Mouse (Mus musculus): ENCODE results near the gene Scml4. TPM values are rescaled to one million over a fixed set of nuclear protein-coding genes. Genes with fewer than 3 reads are reported as not detected.

Scml4 gene
- polyA plus RNA-seq, 1 experiment from 2014 or later, result 0.76 TPM

DNA sequence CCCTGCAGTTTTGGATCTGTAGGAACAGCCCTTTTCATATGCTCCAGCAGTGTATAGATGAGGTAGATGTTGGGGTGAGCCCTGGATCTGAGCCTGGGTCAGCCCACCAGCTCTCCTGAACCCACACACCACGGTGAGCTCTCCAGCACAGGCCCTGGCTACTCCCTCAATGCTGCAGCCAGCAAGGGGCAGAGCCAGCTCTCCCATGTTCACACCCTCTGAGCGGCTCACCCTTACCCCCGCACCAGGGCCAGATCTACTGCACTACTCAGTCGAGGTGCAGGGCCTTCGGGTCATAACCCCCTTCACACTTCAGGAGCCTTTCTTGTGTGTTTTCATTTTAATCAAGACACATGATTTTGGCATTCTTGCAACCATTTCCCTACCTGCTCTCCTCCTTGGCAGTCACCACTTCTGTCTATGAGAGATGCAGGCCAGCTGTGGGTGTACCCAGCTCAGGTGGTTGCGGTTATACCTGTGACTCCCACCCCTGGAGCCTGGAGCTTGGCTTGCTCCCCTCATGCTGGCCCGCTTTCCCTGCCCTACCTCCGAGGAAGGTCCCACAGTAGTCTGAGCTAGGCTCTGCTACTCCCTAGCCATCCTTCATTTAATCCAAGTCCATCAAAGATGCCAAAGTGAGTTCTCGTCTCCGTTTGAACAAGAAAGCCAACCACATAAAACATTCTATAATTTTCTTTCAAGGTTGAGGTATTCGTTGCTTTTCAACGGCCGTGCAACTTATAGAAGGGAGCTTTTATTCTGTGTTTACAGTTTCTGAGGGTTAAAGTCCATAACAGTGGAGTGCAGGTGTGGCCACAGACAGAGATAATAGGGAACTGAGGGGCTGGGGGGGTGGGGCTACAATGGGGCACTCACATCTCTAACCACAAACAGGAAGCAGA lies 11.7 kb upstream of the Scml4 start:
- H3K4me1 ChIP-seq (ENCODE audit: control insufficient read depth in 2 of 2, insufficient read depth in 2 of 2, low read length in 2 of 2), result no peaks in the 10 kb centered on the region
- no peaks in the 10 kb centered on the region for H3K27me3 ChIP-seq (ENCODE audit: control insufficient read depth, insufficient read depth, low read length)
- 84% methylated on average over 13 of the region's 13 CpGs for WGBS
- no peak overlapping the region for H3K27ac ChIP-seq (replicated peaks in 1 of 2; ENCODE audit: control insufficient read depth in 1 of 2, insufficient read depth in 1 of 2, low read depth in 2 of 2, low read length in 2 of 2)
- no peak for ATAC-seq (ENCODE audit: insufficient number of reproducible peaks, insufficient read depth, low FRiP score, low read depth)
- no peak overlapping the region for H3K4me3 ChIP-seq (ENCODE audit: control insufficient read depth in 1 of 2, insufficient read depth in 1 of 2, low read depth in 1 of 2, low read length in 2 of 2)
- no peaks in the 10 kb centered on the region for H3K36me3 ChIP-seq (ENCODE audit: control insufficient read depth, insufficient read depth, low read length)
- H3K4me2 ChIP-seq (ENCODE audit: low read length), result no peak overlapping the region
- H3K9ac ChIP-seq (ENCODE audit: low read length), result no peak overlapping the region
- H3K9me3 ChIP-seq (ENCODE audit: control insufficient read depth, low read length), result peaks cover 2% of the 10 kb centered on the region; the same call in 1 of the 2 replicates

DNA sequence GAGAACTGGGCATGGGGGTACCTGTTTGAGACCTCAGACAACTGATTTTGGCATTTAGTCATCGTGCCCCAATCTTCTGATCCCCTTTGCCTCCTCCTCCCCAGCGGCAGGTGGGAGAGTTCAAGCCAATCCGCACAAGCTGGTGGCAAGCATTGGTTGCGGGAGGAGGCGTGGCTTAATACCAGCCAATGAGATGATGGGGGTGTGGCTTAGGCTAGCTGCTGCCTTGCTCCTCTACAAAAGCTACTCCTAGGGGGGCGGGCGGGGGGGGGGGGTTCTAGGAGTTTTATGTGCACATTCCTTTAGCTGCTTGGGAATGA lies 11.1 kb upstream of the Scml4 start:
- 87% methylated on average over 7 of the region's 7 CpGs for WGBS
- no peaks in the 10 kb centered on the region for H3K36me3 ChIP-seq (ENCODE audit: control insufficient read depth, insufficient read depth, low read length)
- no peak for ATAC-seq (ENCODE audit: insufficient number of reproducible peaks, insufficient read depth, low FRiP score, low read depth)
- H3K27ac ChIP-seq (replicated peaks in 1 of 2; ENCODE audit: control insufficient read depth in 1 of 2, insufficient read depth in 1 of 2, low read depth in 2 of 2, low read length in 2 of 2), result no peak overlapping the region
- peaks cover 6% of the 10 kb centered on the region; the same call in 1 of the 2 replicates for H3K9me3 ChIP-seq (ENCODE audit: control insufficient read depth, low read length)
- no peaks in the 10 kb centered on the region for H3K27me3 ChIP-seq (ENCODE audit: control insufficient read depth, insufficient read depth, low read length)
- H3K4me1 ChIP-seq (ENCODE audit: control insufficient read depth in 2 of 2, insufficient read depth in 2 of 2, low read length in 2 of 2), result no peaks in the 10 kb centered on the region
- no peak overlapping the region for H3K4me3 ChIP-seq (ENCODE audit: control insufficient read depth in 1 of 2, insufficient read depth in 1 of 2, low read depth in 1 of 2, low read length in 2 of 2)
- H3K4me2 ChIP-seq (ENCODE audit: low read length), result no peak overlapping the region
- no peak overlapping the region for H3K9ac ChIP-seq (ENCODE audit: low read length)

DNA sequence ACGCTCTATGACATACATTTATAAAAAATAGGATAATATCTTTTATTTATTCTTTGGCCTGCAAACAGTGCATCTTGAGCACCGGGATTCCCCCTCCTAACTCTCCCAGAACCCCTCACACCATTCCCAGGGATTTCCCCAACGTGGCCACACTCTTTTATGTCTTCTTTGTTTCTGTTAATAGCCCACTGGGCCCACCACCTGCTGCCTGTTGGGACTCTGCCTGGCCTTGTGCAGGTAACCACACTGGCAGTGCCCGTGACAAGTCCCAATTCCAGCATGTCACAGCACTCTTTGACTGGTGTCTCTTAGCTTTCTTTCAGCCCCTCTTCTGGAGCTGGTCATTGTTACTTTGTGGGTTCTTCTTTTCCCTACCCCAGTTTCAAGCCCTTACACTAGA lies 5.3 kb upstream of the Scml4 start:
- Histone ChIP-seq H3K4me1 (ENCODE audit: control insufficient read depth in 2 of 2, insufficient read depth in 2 of 2, low read length in 2 of 2) (peaks cover 4 to 7% of the 10 kb centered on the region in 2 experiments), H3K9me3 (ENCODE audit: control insufficient read depth, low read length) (peaks cover 6% of the 10 kb centered on the region; the same call in 1 of the 2 replicates), H3K36me3 (ENCODE audit: control insufficient read depth, insufficient read depth, low read length) (no peaks in the 10 kb centered on the region), H3K27ac (replicated peaks in 1 of 2; ENCODE audit: control insufficient read depth in 1 of 2, insufficient read depth in 1 of 2, low read depth in 2 of 2, low read length in 2 of 2) (0 out of 4 replicates have a peak overlapping the region, but pooled peaks of 1 of the 2 experiments have one; percentile 16), H3K9ac (ENCODE audit: low read length) (no peak overlapping the region), H3K4me3 (ENCODE audit: control insufficient read depth in 1 of 2, insufficient read depth in 1 of 2, low read depth in 1 of 2, low read length in 2 of 2) (no peak overlapping the region), H3K4me2 (ENCODE audit: low read length) (no peak overlapping the region), H3K27me3 (ENCODE audit: control insufficient read depth, insufficient read depth, low read length) (no peaks in the 10 kb centered on the region)
- ATAC-seq (ENCODE audit: insufficient number of reproducible peaks, insufficient read depth, low FRiP score, low read depth), result no peak
- 63% methylated on average over 4 of the region's 4 CpGs for WGBS

DNA sequence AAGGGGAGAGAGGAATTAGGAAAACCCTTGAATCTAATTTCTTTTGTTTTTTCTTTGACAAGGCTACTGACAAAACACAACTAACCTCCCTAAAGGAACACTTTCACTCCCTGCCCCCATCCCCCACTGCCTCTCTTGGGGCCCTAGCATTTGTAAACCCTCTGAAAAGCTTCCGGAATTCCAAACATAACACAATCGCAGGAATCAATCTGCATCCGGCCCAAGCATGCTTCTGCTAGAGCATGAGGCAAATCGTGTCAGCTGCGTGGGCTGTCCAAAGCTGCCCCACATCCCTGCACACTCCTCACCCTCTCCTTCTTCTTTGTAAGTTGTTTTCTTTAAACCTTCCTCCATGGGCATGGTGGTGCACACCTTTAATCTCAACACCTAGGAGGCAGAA lies 4.9 kb upstream of the Scml4 start:
- no peak overlapping the region for H3K4me2 ChIP-seq (ENCODE audit: low read length)
- WGBS, result 19% methylated on average over 5 of the region's 5 CpGs
- peaks cover 6% of the 10 kb centered on the region; the same call in 1 of the 2 replicates for H3K9me3 ChIP-seq (ENCODE audit: control insufficient read depth, low read length)
- H3K27me3 ChIP-seq (ENCODE audit: control insufficient read depth, insufficient read depth, low read length), result no peaks in the 10 kb centered on the region
- no peak for ATAC-seq (ENCODE audit: insufficient number of reproducible peaks, insufficient read depth, low FRiP score, low read depth)
- no peaks in the 10 kb centered on the region for H3K36me3 ChIP-seq (ENCODE audit: control insufficient read depth, insufficient read depth, low read length)
- H3K4me3 ChIP-seq (ENCODE audit: control insufficient read depth in 1 of 2, insufficient read depth in 1 of 2, low read depth in 1 of 2, low read length in 2 of 2), result no peak overlapping the region
- no peak overlapping the region for H3K9ac ChIP-seq (ENCODE audit: low read length)
- H3K27ac ChIP-seq (replicated peaks in 1 of 2; ENCODE audit: control insufficient read depth in 1 of 2, insufficient read depth in 1 of 2, low read depth in 2 of 2, low read length in 2 of 2), result 0 out of 4 replicates have a peak overlapping the region, but pooled peaks of 1 of the 2 experiments have one; percentile 16
- peaks cover 4 to 7% of the 10 kb centered on the region in 2 experiments for H3K4me1 ChIP-seq (ENCODE audit: control insufficient read depth in 2 of 2, insufficient read depth in 2 of 2, low read length in 2 of 2)

DNA sequence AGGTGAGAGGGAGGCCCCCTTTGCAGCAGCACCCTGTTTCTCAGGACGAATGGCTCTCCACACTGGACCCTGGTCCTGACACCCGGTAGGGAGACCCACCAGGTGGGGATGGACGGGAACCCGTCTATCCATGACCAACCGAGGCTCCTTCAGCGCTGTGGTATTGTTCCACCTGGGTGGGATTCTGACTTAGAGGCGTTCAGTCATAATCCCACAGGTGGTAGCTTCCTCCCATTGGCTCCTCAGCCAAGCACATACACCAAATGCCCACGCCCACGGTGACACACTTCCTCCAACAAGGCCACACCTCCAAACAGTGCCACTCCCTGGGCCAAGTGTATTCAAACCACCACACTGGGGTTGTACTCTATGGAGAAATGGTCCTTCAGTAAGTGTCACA lies 3.6 kb upstream of the Scml4 start:
- Histone ChIP-seq H3K4me3 (ENCODE audit: control insufficient read depth in 1 of 2, insufficient read depth in 1 of 2, low read depth in 1 of 2, low read length in 2 of 2) (no peak overlapping the region), H3K27me3 (ENCODE audit: control insufficient read depth, insufficient read depth, low read length) (no peaks in the 10 kb centered on the region), H3K36me3 (ENCODE audit: control insufficient read depth, insufficient read depth, low read length) (no peaks in the 10 kb centered on the region), H3K9ac (ENCODE audit: low read length) (no peak overlapping the region), H3K4me1 (ENCODE audit: control insufficient read depth in 2 of 2, insufficient read depth in 2 of 2, low read length in 2 of 2) (peaks cover 4 to 7% of the 10 kb centered on the region in 2 experiments), H3K4me2 (ENCODE audit: low read length) (no peak overlapping the region), H3K9me3 (ENCODE audit: control insufficient read depth, low read length) (peaks cover 6% of the 10 kb centered on the region; the same call in 1 of the 2 replicates), H3K27ac (replicated peaks in 1 of 2; ENCODE audit: control insufficient read depth in 1 of 2, insufficient read depth in 1 of 2, low read depth in 2 of 2, low read length in 2 of 2) (no peak overlapping the region)
- 92% methylated on average over 9 of the region's 9 CpGs for WGBS
- ATAC-seq (ENCODE audit: insufficient number of reproducible peaks, insufficient read depth, low FRiP score, low read depth), result no peak

DNA sequence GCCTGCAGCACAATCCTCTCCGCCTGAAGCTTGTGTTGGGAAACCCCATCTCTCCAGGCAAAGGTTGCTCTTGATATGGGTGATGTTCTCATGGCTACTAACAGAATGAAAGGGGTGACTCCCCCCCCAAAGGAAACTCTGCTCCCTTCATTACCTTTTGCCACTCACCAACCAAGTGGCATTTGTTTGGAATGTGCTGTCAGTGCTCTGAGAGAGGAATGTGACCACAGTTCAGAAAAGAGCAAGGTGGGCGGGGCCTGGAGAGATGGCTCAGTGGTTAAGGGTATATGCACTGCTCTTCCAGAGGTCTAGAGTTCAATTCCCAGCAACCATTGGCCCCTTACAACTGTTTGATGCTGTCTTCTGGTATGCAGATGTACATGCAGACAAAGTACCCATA lies 3.1 kb upstream of the Scml4 start:
- H3K27me3 ChIP-seq (ENCODE audit: control insufficient read depth, insufficient read depth, low read length), result no peaks in the 10 kb centered on the region
- peaks cover 4 to 7% of the 10 kb centered on the region in 2 experiments for H3K4me1 ChIP-seq (ENCODE audit: control insufficient read depth in 2 of 2, insufficient read depth in 2 of 2, low read length in 2 of 2)
- no peak overlapping the region for H3K4me2 ChIP-seq (ENCODE audit: low read length)
- 87% methylated on average over 2 of the region's 2 CpGs for WGBS
- H3K9ac ChIP-seq (ENCODE audit: low read length), result no peak overlapping the region
- H3K27ac ChIP-seq (replicated peaks in 1 of 2; ENCODE audit: control insufficient read depth in 1 of 2, insufficient read depth in 1 of 2, low read depth in 2 of 2, low read length in 2 of 2), result no peak overlapping the region
- peaks cover 6% of the 10 kb centered on the region; the same call in 1 of the 2 replicates for H3K9me3 ChIP-seq (ENCODE audit: control insufficient read depth, low read length)
- no peaks in the 10 kb centered on the region for H3K36me3 ChIP-seq (ENCODE audit: control insufficient read depth, insufficient read depth, low read length)
- no peak overlapping the region for H3K4me3 ChIP-seq (ENCODE audit: control insufficient read depth in 1 of 2, insufficient read depth in 1 of 2, low read depth in 1 of 2, low read length in 2 of 2)
- no peak for ATAC-seq (ENCODE audit: insufficient number of reproducible peaks, insufficient read depth, low FRiP score, low read depth)

DNA sequence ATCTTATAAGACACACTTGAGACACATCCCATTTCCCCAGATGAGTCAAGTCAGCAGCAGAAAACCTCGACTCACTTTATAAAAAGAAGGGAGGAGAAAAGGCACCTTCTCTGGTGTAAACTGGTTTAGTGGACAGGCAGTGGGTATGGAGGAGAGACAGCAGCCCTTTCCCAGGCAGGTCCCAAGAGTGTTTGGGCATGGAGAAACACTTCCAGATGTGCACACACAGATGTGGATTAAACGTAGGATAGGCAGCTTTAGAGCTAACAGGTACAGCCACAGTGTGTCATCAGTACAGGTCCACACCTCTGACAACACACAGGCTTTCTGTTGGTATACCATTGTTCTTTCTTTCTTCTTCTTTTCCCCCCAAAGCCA lies 400 bp upstream of the Scml4 start:
- Histone ChIP-seq H3K4me3 (ENCODE audit: control insufficient read depth in 1 of 2, insufficient read depth in 1 of 2, low read depth in 1 of 2, low read length in 2 of 2) (no peak overlapping the region), H3K27ac (replicated peaks in 1 of 2; ENCODE audit: control insufficient read depth in 1 of 2, insufficient read depth in 1 of 2, low read depth in 2 of 2, low read length in 2 of 2) (no peak overlapping the region), H3K9me3 (ENCODE audit: control insufficient read depth, low read length) (no peaks in the 10 kb centered on the region), H3K4me1 (ENCODE audit: control insufficient read depth in 2 of 2, insufficient read depth in 2 of 2, low read length in 2 of 2) (peaks cover 6 to 14% of the 10 kb centered on the region in 2 experiments), H3K9ac (ENCODE audit: low read length) (no peak overlapping the region), H3K27me3 (ENCODE audit: control insufficient read depth, insufficient read depth, low read length) (no peaks in the 10 kb centered on the region), H3K36me3 (ENCODE audit: control insufficient read depth, insufficient read depth, low read length) (no peaks in the 10 kb centered on the region), H3K4me2 (ENCODE audit: low read length) (no peak overlapping the region)
- WGBS, result 40% methylated on average over 2 of the region's 2 CpGs
- ATAC-seq (ENCODE audit: insufficient number of reproducible peaks, insufficient read depth, low FRiP score, low read depth), result no peak
